Comparison of ENCODE assay signal across 9 mouse cellular contexts in the genomic region with DNA sequence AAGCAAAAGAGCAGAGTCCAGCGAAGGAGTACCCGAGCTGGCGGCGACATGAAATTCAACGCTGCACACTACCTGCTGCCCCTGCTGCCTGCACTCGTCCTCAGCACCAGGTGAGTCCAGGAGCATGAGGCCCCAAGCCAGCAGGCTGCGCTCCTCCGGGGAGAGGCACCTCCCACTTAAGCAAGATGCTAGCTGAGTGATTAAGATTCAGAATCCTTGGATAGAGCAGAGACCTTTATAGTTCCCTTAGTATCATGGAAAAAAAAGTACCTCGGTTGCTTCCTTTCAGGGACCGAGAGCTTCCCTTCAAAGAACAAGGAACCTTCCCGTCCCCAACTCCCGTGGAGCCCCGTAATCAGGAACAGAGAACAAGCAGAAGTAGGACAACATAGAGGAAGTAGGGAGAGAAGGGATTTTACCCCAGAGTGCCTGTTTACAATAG. TPM values are rescaled to one million over a fixed set of nuclear protein-coding genes. Genes with fewer than 3 reads are reported as not detected.
DNase-seq lines count a peak whose midpoint lies in the region; ATAC-seq and TF ChIP-seq lines count a peak whose summit lies in the region.
"Had no signal": no experiment of that assay in that cellular context is flagged by ENCODE, and none has a peak within 500 bp of the region (broad histone marks: within the 10 kb centered on the region; RNA-seq: fewer than 3 reads in every experiment).

No protein-coding gene starts in this region.

- H3K4me1 ChIP-seq in heart, embryonic 10.5 days: no peaks in the 10 kb centered on the region
- H3K4me1 ChIP-seq in ES-E14 (ENCODE audit: control insufficient read depth in 2 of 2, insufficient read depth in 2 of 2, low read length in 2 of 2, poor library complexity in 1 of 2): no peaks in the 10 kb centered on the region
- H3K4me1 ChIP-seq in forebrain, embryonic 16.5 days (replicated peaks; ENCODE audit: control insufficient read depth, insufficient read depth, low read length): peaks cover 9% of the 10 kb centered on the region
- 0 out of 2 replicates have a peak, but pooled peaks cover 6% of the 10 kb centered on the region for H3K4me1 ChIP-seq in limb, embryonic 14.5 days (ENCODE audit: control insufficient read depth, insufficient read depth, low read length)
- no peaks in the 10 kb centered on the region for H3K4me1 ChIP-seq in stomach, embryonic 16.5 days (ENCODE audit: control insufficient read depth, insufficient read depth, low read length)

- no peak overlapping the region for H3K9ac ChIP-seq in ES-E14 (ENCODE audit: insufficient read depth, low read depth, low read length, poor library complexity, severe bottlenecking)
- H3K9ac ChIP-seq in forebrain, embryonic 16.5 days (replicated peaks; ENCODE audit: low read depth, low read length): peak overlapping the region; percentile 67
- H3K9ac ChIP-seq in limb, embryonic 14.5 days (ENCODE audit: low read depth, low read length, severe bottlenecking): peak overlapping the region; percentile 38
- peak overlapping the region; percentile 58 for H3K9ac ChIP-seq in stomach, embryonic 16.5 days (ENCODE audit: low read length)

- H3K4me3 ChIP-seq in heart, embryonic 10.5 days: peak overlapping the region; percentile 58
- peak overlapping the region; percentile 43 to 51 for H3K4me3 ChIP-seq in ES-E14 (ENCODE audit: insufficient read depth in 1 of 2, low read depth in 1 of 2, low read length in 2 of 2, poor library complexity in 1 of 2, severe bottlenecking in 1 of 2)
- peak overlapping the region; percentile 59 for H3K4me3 ChIP-seq in forebrain, embryonic 16.5 days (replicated peaks; ENCODE audit: low read length)
- H3K4me3 ChIP-seq in limb, embryonic 14.5 days (replicated peaks; ENCODE audit: low read length): peak overlapping the region; percentile 41
- H3K4me3 ChIP-seq in stomach, embryonic 16.5 days (replicated peaks; ENCODE audit: low read length): peak overlapping the region; percentile 44

- peak overlapping the region; percentile 78 for H3K4me2 ChIP-seq in forebrain, embryonic 16.5 days (ENCODE audit: low read length)
- H3K4me2 ChIP-seq in limb, embryonic 14.5 days (replicated peaks; ENCODE audit: low read depth, low read length, severe bottlenecking): peak overlapping the region; percentile 64
- peak overlapping the region; percentile 72 for H3K4me2 ChIP-seq in stomach, embryonic 16.5 days (ENCODE audit: low read depth, low read length)

- no peak overlapping the region for H3K27ac ChIP-seq in heart, embryonic 10.5 days
- no peak overlapping the region for H3K27ac ChIP-seq in ES-E14 (ENCODE audit: insufficient read depth, low read depth, low read length, poor library complexity, severe bottlenecking)
- peak overlapping the region; percentile 60 for H3K27ac ChIP-seq in forebrain, embryonic 16.5 days (ENCODE audit: low read length)
- H3K27ac ChIP-seq in limb, embryonic 14.5 days (replicated peaks; ENCODE audit: low read depth, low read length): no peak overlapping the region
- H3K27ac ChIP-seq in stomach, embryonic 16.5 days (ENCODE audit: low read length): no peak overlapping the region

- no peak for DNase-seq in heart, embryonic 10.5 days (ENCODE audit: low spot score)
- DNase-seq in heart, adult 9 months (ENCODE audit: low spot score in 2 of 2): no peak
- DNase-seq in ES-E14 (ENCODE audit: low read depth, low spot score): no peak
- no peak for DNase-seq in limb, embryonic 14.5 days (ENCODE audit: low spot score)
- DNase-seq in spleen, postnatal 36 days (ENCODE audit: low spot score in 2 of 2): no peak
- no peak for DNase-seq in layer of hippocampus, adult 9-10 months (ENCODE audit: low spot score)

- peak; percentile 77 for ATAC-seq in forebrain, embryonic 16.5 days
- no peak for ATAC-seq in limb, embryonic 14.5 days (ENCODE audit: low FRiP score, low read depth)
- no peak for ATAC-seq in stomach, embryonic 16.5 days (ENCODE audit: insufficient read depth, low FRiP score)

- no peaks in the 10 kb centered on the region for H3K36me3 ChIP-seq in heart, embryonic 10.5 days
- H3K36me3 ChIP-seq in ES-E14 (ENCODE audit: control insufficient read depth, insufficient read depth, low read length, poor library complexity, severe bottlenecking): no peaks in the 10 kb centered on the region
- H3K36me3 ChIP-seq in forebrain, embryonic 16.5 days (ENCODE audit: control insufficient read depth, insufficient read depth): no peaks in the 10 kb centered on the region
- H3K36me3 ChIP-seq in limb, embryonic 14.5 days (ENCODE audit: control insufficient read depth, insufficient read depth, low read length): no peaks in the 10 kb centered on the region
- H3K36me3 ChIP-seq in stomach, embryonic 16.5 days (ENCODE audit: control insufficient read depth, insufficient read depth, low read length): no peaks in the 10 kb centered on the region

- in situ Hi-C loops in ES-E14 (cut with MboI; ENCODE audit: low sequenced_read_pairs in 2 of 2, unreplicated experiment in 2 of 2): loop anchor here in 1 of 2 experiments (10.0 kb wide), 1 partner anchor 1081 kb away; no protein-coding TSS in a partner anchor

- H3K9me3 ChIP-seq in heart, embryonic 10.5 days: no peaks in the 10 kb centered on the region
- H3K9me3 ChIP-seq in ES-E14 (ENCODE audit: control insufficient read depth, insufficient read depth, low read depth, low read length): no peaks in the 10 kb centered on the region
- no peaks in the 10 kb centered on the region for H3K9me3 ChIP-seq in forebrain, embryonic 16.5 days (ENCODE audit: control insufficient read depth, low read length)
- no peaks in the 10 kb centered on the region for H3K9me3 ChIP-seq in limb, embryonic 14.5 days (ENCODE audit: control insufficient read depth, low read length)
- H3K9me3 ChIP-seq in stomach, embryonic 16.5 days (replicated peaks; ENCODE audit: control insufficient read depth, low read length): no peaks in the 10 kb centered on the region

- TF ChIP-seq POLR2A in limb, embryonic 14.5 days (IDR thresholded peaks at IDR 0.05; ENCODE audit: borderline replicate concordance, extremely low read depth, insufficient read depth, insufficient read length): no peak

- H3K27me3 ChIP-seq in heart, embryonic 10.5 days (ENCODE audit: insufficient read depth, poor library complexity, severe bottlenecking): peaks cover 18% of the 10 kb centered on the region
- H3K27me3 ChIP-seq in forebrain, embryonic 16.5 days (replicated peaks; ENCODE audit: control insufficient read depth, insufficient read depth, low read length): no peaks in the 10 kb centered on the region
- H3K27me3 ChIP-seq in limb, embryonic 14.5 days (ENCODE audit: control insufficient read depth, insufficient read depth, low read length): peaks cover 12% of the 10 kb centered on the region; the same call in 1 of the 2 replicates
- H3K27me3 ChIP-seq in stomach, embryonic 16.5 days (ENCODE audit: control insufficient read depth, insufficient read depth, low read length): peaks cover 7% of the 10 kb centered on the region
- H3K27me3 ChIP-seq: CH12.LX had no signal

- 2% methylated on average over 13 of the region's 13 CpGs for WGBS in heart, embryonic 10.5 days
- 2% methylated on average over 13 of the region's 13 CpGs for WGBS in forebrain, embryonic 16.5 days
- 4% methylated on average over 13 of the region's 13 CpGs for WGBS in limb, embryonic 14.5 days
- WGBS in stomach, embryonic 16.5 days: 6% methylated on average over 13 of the region's 13 CpGs

TF ChIP-seq in ES-E14, 5 proteins besides CTCF, POLR2A, EP300 and RAD21:
- TF ChIP-seq CHD2 (IDR thresholded peaks at IDR 0.05; ENCODE audit: low read depth, low read length) (no peak), ZC3H11A (IDR thresholded peaks at IDR 0.05; ENCODE audit: borderline replicate concordance, low read depth, low read length) (no peak), HCFC1 (IDR thresholded peaks at IDR 0.05; ENCODE audit: borderline replicate concordance, insufficient read depth, low read length) (no peak), MAFK (IDR thresholded peaks at IDR 0.05; ENCODE audit: insufficient read depth, low read depth, low read length) (no peak), ZNF384 (IDR thresholded peaks at IDR 0.05; ENCODE audit: low read depth, low read length) (no peak)

RNA-seq across cellular contexts. Expression of a gene that starts 0.6 kb away (rescaled TPM):
- polyA plus RNA-seq in heart, embryonic 10.5 days (2016; fragmentation: Nextera tagmentation; extraction: Ambion mirVana): 0.41 TPM in 2 replicates
- total RNA-seq in ES-E14 (2012; rRNA removed): 0.05 and 0.09 TPM in 2 replicates
- 24.0 and 29.4 TPM in 2 replicates for polyA plus RNA-seq in forebrain, embryonic 16.5 days (2015; fragmentation: Nextera tagmentation; extraction: Ambion mirVana)
- polyA plus RNA-seq in limb, embryonic 14.5 days (2012; rRNA removed): 0.77 TPM in 2 replicates
- polyA plus RNA-seq in limb, embryonic 14.5 days (2014; fragmentation: Nextera tagmentation; extraction: Ambion mirVana): 1.7 and 2.0 TPM in 2 replicates
- 1.0 and 1.1 TPM in 2 replicates for polyA plus RNA-seq in stomach, embryonic 16.5 days (2015; fragmentation: Nextera tagmentation; extraction: Ambion mirVana)
- total RNA-seq: CH12.LX had no signal
